In genomic region chr4:133198337-133199180, GRCm38 (mm10) we compare ENCODE assay signal across 8 mouse cellular contexts. TPM values are rescaled to one million over a fixed set of nuclear protein-coding genes. Genes with fewer than 3 reads are reported as not detected.
A peak's percentile ranks its signal among the peaks of the same experiment; 100 is the strongest.
DNase-seq lines count a peak whose midpoint lies in the region; ATAC-seq and TF ChIP-seq lines count a peak whose summit lies in the region.
"Had no signal": no experiment of that assay in that cellular context is flagged by ENCODE, and none has a peak within 500 bp of the region (broad histone marks: within the 10 kb centered on the region; RNA-seq: fewer than 3 reads in every experiment).

No protein-coding gene starts in this region.

- TF ChIP-seq CTCF in forebrain, postnatal 0 days (IDR thresholded peaks at IDR 0.05; ENCODE audit: low read depth): no peak

- WGBS in liver, embryonic 16.5 days (ENCODE audit: insufficient replicate concordance): 69% methylated on average over 19 of the region's 19 CpGs
- WGBS in forebrain, postnatal 0 days: 30% methylated on average over 19 of the region's 19 CpGs
- WGBS in limb, embryonic 11.5 days: 9% methylated on average over 19 of the region's 19 CpGs
- WGBS in stomach, embryonic 16.5 days: 25% methylated on average over 19 of the region's 19 CpGs

- H3K9me3 ChIP-seq in liver, embryonic 16.5 days (replicated peaks; ENCODE audit: control insufficient read depth, low read length): no peaks in the 10 kb centered on the region
- no peaks in the 10 kb centered on the region for H3K9me3 ChIP-seq in forebrain, postnatal 0 days (ENCODE audit: low read length)
- H3K9me3 ChIP-seq in limb, embryonic 11.5 days (ENCODE audit: control insufficient read depth, low read length): no peaks in the 10 kb centered on the region
- H3K9me3 ChIP-seq in stomach, embryonic 16.5 days (replicated peaks; ENCODE audit: control insufficient read depth, low read length): no peaks in the 10 kb centered on the region

- intact Hi-C loops in left cerebral cortex, postnatal 14 days (cut with DNase I): loop anchor here (10.0 kb wide), 1 partner anchor 64 kb away; the partner anchor contains the start of gene Wasf2

- peaks cover 11% of the 10 kb centered on the region for H3K36me3 ChIP-seq in liver, embryonic 16.5 days (ENCODE audit: control insufficient read depth, insufficient read depth)
- peaks cover 23% of the 10 kb centered on the region for H3K36me3 ChIP-seq in forebrain, postnatal 0 days (ENCODE audit: insufficient read depth)
- H3K36me3 ChIP-seq in limb, embryonic 11.5 days (ENCODE audit: control insufficient read depth, insufficient read depth, low read length): peaks cover 5% of the 10 kb centered on the region; the same call in 1 of the 2 replicates
- H3K36me3 ChIP-seq in stomach, embryonic 16.5 days (ENCODE audit: control insufficient read depth, insufficient read depth, low read length): peaks cover 14% of the 10 kb centered on the region

- no peak overlapping the region for H3K4me2 ChIP-seq in liver, embryonic 16.5 days (ENCODE audit: low read depth, low read length)
- H3K4me2 ChIP-seq in forebrain, postnatal 0 days (ENCODE audit: low read depth): no peak overlapping the region
- peak overlapping the region; percentile 22; the same call in 1 of the 2 replicates for H3K4me2 ChIP-seq in limb, embryonic 11.5 days (ENCODE audit: low read depth, severe bottlenecking)
- no peak overlapping the region for H3K4me2 ChIP-seq in stomach, embryonic 16.5 days (ENCODE audit: low read depth, low read length)

- H3K27ac ChIP-seq in liver, embryonic 16.5 days (ENCODE audit: low read length): peak overlapping the region; percentile 28; the same call in 1 of the 2 replicates
- 0 out of 2 replicates have a peak overlapping the region, but pooled peaks have one; percentile 64 for H3K27ac ChIP-seq in forebrain, postnatal 0 days (ENCODE audit: low read depth, low read length)
- peak overlapping the region; percentile 92 for H3K27ac ChIP-seq in limb, embryonic 11.5 days (replicated peaks; ENCODE audit: low read depth, low read length)
- H3K27ac ChIP-seq in stomach, embryonic 16.5 days (ENCODE audit: low read length): peak overlapping the region; percentile 75

- no peaks in the 10 kb centered on the region for H3K27me3 ChIP-seq in liver, embryonic 16.5 days (ENCODE audit: control insufficient read depth, insufficient read depth, low read depth, low read length)
- H3K27me3 ChIP-seq in forebrain, postnatal 0 days (ENCODE audit: insufficient read depth, low read length): no peaks in the 10 kb centered on the region
- H3K27me3 ChIP-seq in limb, embryonic 11.5 days (ENCODE audit: control insufficient read depth, insufficient read depth, low read length): no peaks in the 10 kb centered on the region
- no peaks in the 10 kb centered on the region for H3K27me3 ChIP-seq in stomach, embryonic 16.5 days (ENCODE audit: control insufficient read depth, insufficient read depth, low read length)

- H3K4me3 ChIP-seq in liver, embryonic 16.5 days (ENCODE audit: low read depth, low read length): no peak overlapping the region
- H3K4me3 ChIP-seq in forebrain, postnatal 0 days (ENCODE audit: low read depth, low read length): no peak overlapping the region
- no peak overlapping the region for H3K4me3 ChIP-seq in limb, embryonic 11.5 days (ENCODE audit: low read depth, low read length)
- no peak overlapping the region for H3K4me3 ChIP-seq in stomach, embryonic 16.5 days (replicated peaks; ENCODE audit: low read length)

- H3K4me1 ChIP-seq in liver, embryonic 16.5 days (ENCODE audit: control insufficient read depth, low read depth, low read length): peaks cover 17% of the 10 kb centered on the region
- peaks cover 31% of the 10 kb centered on the region for H3K4me1 ChIP-seq in forebrain, postnatal 0 days (ENCODE audit: insufficient read depth)
- peaks cover 54% of the 10 kb centered on the region for H3K4me1 ChIP-seq in limb, embryonic 11.5 days (ENCODE audit: control insufficient read depth, insufficient read depth, low read length)
- H3K4me1 ChIP-seq in stomach, embryonic 16.5 days (ENCODE audit: control insufficient read depth, insufficient read depth, low read length): peaks cover 47% of the 10 kb centered on the region

- H3K9ac ChIP-seq in liver, embryonic 16.5 days (ENCODE audit: low read depth, low read length): no peak overlapping the region
- H3K9ac ChIP-seq in forebrain, postnatal 0 days: no peak overlapping the region
- 0 out of 2 replicates have a peak overlapping the region, but pooled peaks have one; percentile 13 for H3K9ac ChIP-seq in limb, embryonic 11.5 days (ENCODE audit: low read length)
- H3K9ac ChIP-seq in stomach, embryonic 16.5 days (ENCODE audit: low read length): peak overlapping the region; percentile 40

- no peak for DNase-seq in liver
- DNase-seq in forebrain, postnatal 0 days: no peak
- peak; percentile 64 for DNase-seq in limb, embryonic 11.5 days (ENCODE audit: low spot score)
- no peak for DNase-seq in left cerebral cortex, postnatal 14 days (ENCODE audit: low spot score in 2 of 2)
- no peak for DNase-seq in left cerebral cortex, adult 11 months (ENCODE audit: low spot score)

- no peak; the same call in 1 of the 2 replicates for ATAC-seq in liver, embryonic 16.5 days (ENCODE audit: low read depth)
- no peak for ATAC-seq in forebrain, postnatal 0 days
- ATAC-seq in limb, embryonic 11.5 days (ENCODE audit: insufficient number of reproducible peaks, low FRiP score, low TSS enrichment, low read depth): 0 out of 2 replicates have a peak, but pooled peaks have one; percentile 14
- no peak for ATAC-seq in stomach, embryonic 16.5 days (ENCODE audit: insufficient read depth, low FRiP score)

RNA-seq across cellular contexts. Expression of gene Cd164l2, which starts 13.4 kb away (rescaled TPM):
- 0.13 TPM in 1 of 2 replicates, not detected in the other for polyA plus RNA-seq in liver, embryonic 16.5 days (2015; fragmentation: Nextera tagmentation; extraction: Ambion mirVana)
- total RNA-seq in forebrain, postnatal 0 days (2014; rRNA removed): 2.8 and 4.6 TPM in 2 replicates
- polyA plus RNA-seq in forebrain, postnatal 0 days (2015; fragmentation: Nextera tagmentation; extraction: Ambion mirVana): 4.2 and 6.1 TPM in 2 replicates
- 1.8 and 2.4 TPM in 2 replicates for polyA plus RNA-seq in limb, embryonic 11.5 days (2014; fragmentation: Nextera tagmentation; extraction: Ambion mirVana)
- 9.2 and 9.5 TPM in 2 replicates for polyA plus RNA-seq in stomach, embryonic 16.5 days (2015; fragmentation: Nextera tagmentation; extraction: Ambion mirVana)
- 1 to 10 TPM; 2.4 to 4.1 TPM for total RNA-seq in left cerebral cortex, postnatal 14 days (2021)

RNA-seq across cellular contexts. Expression of gene Gpr3, which starts 13.8 kb away (rescaled TPM):
- not detected in 2 replicates for polyA plus RNA-seq in liver, embryonic 16.5 days (2015; fragmentation: Nextera tagmentation; extraction: Ambion mirVana)
- 1.1 and 2.2 TPM in 2 replicates for total RNA-seq in forebrain, postnatal 0 days (2014; rRNA removed)
- polyA plus RNA-seq in forebrain, postnatal 0 days (2015; fragmentation: Nextera tagmentation; extraction: Ambion mirVana): 2.6 and 2.7 TPM in 2 replicates
- polyA plus RNA-seq in limb, embryonic 11.5 days (2014; fragmentation: Nextera tagmentation; extraction: Ambion mirVana): 0.33 and 0.47 TPM in 2 replicates
- polyA plus RNA-seq in stomach, embryonic 16.5 days (2015; fragmentation: Nextera tagmentation; extraction: Ambion mirVana): 0.12 TPM in 1 of 2 replicates, not detected in the other
- total RNA-seq in left cerebral cortex, postnatal 14 days (2021): 1 to 10 TPM; 7.4 to 10.0 TPM
- polyA plus RNA-seq: small intestine, adult 2 months had no signal

RNA-seq across cellular contexts. Expression of gene Map3k6, which starts 42.1 kb away (rescaled TPM):
- 2.2 and 3.0 TPM in 2 replicates for polyA plus RNA-seq in liver, embryonic 16.5 days (2015; fragmentation: Nextera tagmentation; extraction: Ambion mirVana)
- total RNA-seq in forebrain, postnatal 0 days (2014; rRNA removed): 4.7 and 7.2 TPM in 2 replicates
- 4.3 and 4.4 TPM in 2 replicates for polyA plus RNA-seq in forebrain, postnatal 0 days (2015; fragmentation: Nextera tagmentation; extraction: Ambion mirVana)
- 0.98 and 1.7 TPM in 2 replicates for polyA plus RNA-seq in limb, embryonic 11.5 days (2014; fragmentation: Nextera tagmentation; extraction: Ambion mirVana)
- 17.1 and 21.0 TPM in 2 replicates for polyA plus RNA-seq in stomach, embryonic 16.5 days (2015; fragmentation: Nextera tagmentation; extraction: Ambion mirVana)
- 1 to 10 TPM; 2.3 to 5.8 TPM for total RNA-seq in left cerebral cortex, postnatal 14 days (2021)

Comparison
In these comparisons a context has a peak if more than half of its experiments do, and no peak if none do; other contexts are left out.
1. H3K27ac ChIP-seq: peak in every context shown above with its lines; median percentile 92 in limb, embryonic 11.5 days; 75 in stomach, embryonic 16.5 days; 64 in forebrain, postnatal 0 days; 28 in liver, embryonic 16.5 days.
2. H3K9ac ChIP-seq: peak in limb, embryonic 11.5 days (single experiment) and stomach, embryonic 16.5 days (single experiment); none in liver, embryonic 16.5 days (single experiment) and forebrain, postnatal 0 days (single experiment).